Mouse (Mus musculus) c-Kit-positive CD71-negative TER-119-negative erythroid progenitor cells, embryonic 14.5 days (primary cell): ENCODE results near the gene Reg4.

Experiments used
- DNase-seq: peaks from one replicate; pipeline ENCODE4 v3.0.0-alpha.2; 2013; ENCODE audit warnings: low read depth

Reg4 gene

DNA sequence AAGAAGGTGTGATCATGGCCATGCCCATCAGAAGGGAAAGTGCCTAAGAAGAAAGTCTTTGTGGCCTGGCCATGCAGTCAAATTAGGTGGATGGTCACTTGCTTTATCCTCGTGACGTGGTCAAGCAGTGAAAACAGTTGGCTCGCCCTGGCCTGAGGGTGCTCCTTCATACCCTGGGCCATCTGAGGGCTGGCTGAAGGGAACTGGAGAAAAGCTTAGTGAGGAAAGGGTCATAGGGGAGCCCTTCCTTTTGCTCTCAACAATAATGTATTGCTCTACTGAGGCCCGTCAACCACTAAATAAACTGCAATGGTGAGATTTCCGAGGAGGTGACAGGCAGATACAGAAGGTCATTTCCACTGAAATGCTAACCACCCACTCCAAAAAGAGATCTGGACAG, 15.3 kb downstream of the Reg4 start:
- no peak for DNase-seq

DNA sequence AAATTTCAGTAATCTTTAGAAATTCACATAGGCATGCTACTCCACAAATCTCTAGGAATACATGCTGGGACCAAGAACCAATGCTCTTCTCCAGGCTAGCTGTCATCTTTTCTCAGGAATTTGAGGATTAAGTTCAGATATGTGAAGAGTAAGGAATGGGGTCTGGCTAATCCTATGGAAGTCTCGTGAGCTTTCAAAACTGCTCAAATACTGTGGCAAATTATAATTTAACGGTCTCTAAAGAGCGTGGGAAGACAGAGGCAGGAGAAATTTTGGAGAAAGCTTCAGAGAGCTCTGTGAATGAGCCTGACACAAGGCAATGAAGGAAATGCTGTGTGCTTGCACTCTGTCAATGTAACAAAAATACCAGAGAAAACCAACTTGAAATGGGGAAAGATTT, 16.2 kb downstream of the Reg4 start:
- no peak for DNase-seq

DNA sequence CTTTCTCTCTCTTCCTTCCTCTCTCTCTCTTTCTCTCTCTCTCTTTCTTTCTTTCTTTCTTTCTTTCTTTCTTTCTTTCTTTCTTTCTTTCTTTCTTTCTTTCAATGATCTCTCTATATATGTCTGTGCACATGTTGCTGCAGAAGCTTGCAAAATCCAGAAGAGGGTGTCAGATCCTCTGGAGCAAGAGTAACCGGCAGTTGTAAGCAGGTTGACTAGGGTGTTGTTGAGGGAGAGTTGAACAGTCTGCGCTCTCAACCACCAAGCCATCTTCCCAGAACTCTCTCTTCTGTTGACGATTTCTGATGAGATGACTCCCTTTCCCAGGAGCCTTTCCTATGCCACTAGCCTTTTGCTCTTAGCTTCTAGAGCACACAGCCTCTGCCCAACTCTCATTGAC, 20.1 kb downstream of the Reg4 start:
- DNase-seq: no peak

DNA sequence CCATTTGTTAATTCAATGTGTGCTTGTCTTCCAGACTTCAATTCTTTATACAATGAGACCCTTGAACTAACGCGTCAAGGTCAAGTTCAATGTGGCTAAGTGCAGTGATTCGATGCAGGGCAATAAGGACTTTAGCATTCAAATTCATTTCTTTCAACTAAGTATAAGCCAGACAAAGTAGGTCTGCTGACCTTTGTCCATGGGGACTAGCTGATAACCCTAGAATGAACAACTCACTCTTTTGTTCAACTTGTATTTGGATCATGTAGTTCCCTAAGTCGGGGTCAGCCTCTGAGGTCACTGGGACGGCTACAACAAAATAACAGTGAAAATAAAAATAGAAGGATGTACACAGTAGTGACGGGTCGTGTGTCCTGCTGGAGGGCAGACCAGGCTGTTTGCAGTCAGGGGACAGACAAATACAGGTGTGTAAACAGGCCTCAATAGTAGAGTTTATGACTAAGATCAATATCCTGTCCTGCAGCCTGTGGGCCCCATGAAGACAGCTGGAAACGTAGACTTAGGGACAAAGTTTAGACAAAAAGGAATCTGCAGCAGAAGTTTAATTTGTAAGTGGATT, 20.6 kb downstream of the Reg4 start:
- DNase-seq: no peak

DNA sequence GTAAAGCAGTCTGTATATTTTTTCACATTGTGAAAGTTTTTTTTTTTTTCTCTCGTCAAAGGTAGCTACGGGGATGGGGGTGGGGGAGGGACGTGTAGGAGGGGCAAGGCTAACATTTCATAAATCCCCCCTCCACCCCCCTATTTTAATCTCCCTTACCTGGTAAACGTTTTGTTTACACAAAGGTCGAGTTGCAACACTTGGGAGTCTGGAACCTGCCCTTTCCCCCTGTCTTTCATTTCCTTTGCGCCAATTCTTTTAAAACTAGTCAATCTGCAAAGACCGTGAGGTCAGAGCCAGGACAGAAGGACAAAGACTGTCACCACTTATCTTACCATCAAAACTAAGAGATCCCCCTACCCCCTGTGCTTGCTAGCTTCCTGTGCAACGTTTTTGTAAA, 23.9 kb downstream of the Reg4 start:
- DNase-seq: no peak

DNA sequence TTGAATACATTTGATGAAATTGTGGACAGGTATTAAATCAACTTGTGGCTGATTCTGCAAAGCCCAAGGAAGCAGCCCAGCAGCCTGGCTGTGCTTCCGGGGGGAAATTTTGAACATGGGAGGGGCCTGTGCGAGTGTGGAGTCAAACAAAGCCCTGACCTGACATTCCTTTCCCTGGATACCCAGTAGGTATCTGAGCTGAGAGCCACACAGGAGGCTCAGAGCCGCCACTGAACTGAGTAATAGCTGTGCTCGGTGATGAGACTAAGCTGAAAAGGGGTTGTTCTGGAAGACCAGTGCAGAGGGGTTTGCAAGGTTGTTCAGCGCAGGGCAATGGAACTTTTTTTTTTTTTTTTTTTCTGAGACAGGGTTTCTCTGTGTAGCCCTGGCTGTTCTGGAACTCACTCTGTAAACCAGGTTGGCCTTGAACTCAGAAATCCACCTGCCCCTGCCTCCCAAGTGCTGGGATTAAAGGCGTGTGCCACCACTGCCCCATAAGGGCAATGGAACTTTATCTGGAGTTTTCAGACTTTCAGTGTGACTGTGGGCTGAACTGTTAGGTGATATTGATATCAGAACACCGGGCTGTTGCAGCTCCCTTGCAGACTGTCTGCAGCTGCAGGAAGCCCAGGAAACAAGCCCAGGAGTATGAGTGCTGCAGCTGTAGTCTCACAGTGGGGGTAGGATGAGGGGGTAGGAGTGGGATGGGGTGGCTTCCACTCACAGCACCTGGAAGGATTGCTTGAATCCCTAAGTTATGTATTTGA, 25.2 kb downstream of the Reg4 start:
- DNase-seq: no peak

DNA sequence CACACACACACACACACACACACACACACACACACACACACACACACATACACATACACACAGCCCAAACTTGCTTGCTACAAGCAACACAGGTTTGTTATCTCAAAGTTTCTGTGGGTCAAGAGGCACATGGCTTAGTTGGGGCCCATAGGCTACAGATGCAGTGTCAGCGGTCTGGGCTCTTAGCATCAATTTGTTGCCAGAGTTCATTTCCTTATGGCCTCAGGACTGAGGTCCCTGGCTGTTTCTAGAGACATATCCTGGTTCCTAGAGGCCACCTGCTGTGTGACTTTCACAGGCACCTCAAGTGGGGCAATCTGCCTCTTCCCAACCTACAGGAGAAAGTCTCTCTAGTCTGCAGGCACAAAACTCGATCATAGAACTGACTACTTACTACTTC, 27.4 kb downstream of the Reg4 start:
- DNase-seq: no peak

DNA sequence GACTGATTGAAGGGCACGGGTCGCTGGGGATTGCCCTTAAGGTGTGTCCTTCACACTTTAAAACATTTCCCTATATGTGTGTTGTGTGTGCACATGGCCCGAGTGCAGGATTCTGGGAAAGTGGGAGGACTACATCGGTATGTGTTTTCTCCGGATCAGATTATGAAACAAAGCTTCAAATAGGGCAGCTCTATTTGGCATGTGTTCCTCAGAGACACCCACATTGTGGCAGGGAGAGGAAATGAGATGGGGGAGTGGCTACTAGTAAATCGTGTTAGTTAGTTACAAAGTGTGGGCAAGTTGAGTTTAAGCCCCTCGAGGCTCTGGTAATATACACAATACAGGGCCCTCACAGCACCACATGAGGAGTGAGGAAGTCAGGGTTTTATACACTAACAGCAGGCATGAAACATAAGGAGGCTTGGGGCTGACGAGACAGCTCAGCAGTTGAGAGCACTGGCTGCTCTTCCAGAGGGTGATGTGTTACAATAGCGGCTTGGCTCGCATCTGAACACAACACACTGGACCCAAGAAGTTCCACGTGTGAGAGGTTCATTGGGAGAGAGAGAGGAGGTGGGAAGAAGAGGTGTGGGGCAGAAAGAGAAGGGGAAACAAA, 28.0 kb downstream of the Reg4 start:
- DNase-seq: no peak

DNA sequence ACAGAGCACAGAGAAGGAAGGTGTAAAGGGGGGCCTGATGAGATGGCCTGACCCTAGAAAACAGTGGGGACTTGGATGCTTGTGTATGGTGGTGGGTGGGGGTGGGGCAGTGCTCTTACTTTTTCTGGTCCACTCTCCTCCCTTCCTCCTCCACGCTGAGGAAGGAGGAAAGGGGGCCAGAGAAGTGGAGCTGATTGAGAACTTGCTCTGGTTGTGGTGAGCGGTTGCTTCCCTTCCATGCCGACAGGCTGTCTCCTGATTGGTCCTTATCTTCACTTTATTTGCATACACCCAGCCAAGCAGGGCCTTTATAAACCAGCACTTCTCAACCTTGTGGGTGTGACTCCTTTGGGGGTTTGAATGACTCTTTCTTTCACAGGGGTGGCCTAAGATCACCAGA, 32.1 kb downstream of the Reg4 start:
- DNase-seq: no peak

DNA sequence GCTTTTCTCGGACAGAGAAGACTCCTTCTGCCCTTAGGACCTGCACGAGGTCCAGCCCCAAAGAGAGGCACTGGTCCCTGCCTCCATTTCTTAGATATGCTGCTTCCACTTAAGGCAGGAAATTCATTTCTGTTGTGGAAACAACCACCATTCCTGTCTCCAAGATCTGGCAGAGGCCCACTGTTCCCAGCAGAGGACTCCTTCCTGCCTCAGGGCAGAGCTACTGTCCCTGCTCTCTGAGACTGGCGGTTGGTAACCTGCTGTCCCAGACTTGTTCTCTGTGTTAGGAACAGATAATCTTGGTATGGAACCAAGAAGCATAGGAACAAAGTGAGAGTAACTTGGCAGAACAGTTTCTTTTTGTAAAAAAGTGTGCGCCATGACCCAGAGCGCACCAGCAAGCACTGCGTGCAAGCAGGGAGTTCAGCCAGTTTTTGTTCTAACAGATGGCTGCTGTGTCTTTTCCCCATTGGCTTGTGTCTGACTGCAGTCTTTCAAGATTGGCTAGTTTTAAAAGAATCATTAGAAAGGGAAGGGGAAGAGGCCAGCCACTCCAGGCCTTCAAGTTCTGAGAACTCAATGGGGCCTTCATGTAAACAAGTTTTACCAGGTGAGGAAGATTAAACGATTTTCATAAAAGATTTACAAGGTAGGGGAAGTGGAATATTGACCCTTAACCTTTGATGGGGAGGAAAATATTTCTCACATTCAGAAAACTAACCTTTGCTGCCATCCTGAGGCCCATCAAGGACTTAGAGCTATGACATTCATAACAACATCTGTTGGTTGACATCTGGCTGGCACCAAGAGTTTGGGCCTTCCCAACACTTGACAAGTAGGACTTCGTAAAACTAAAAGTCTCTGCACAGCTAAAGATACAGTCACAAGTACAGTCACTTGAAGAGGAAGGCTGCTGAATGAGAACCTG, 33.0 kb downstream of the Reg4 start:
- DNase-seq: no peak

DNA sequence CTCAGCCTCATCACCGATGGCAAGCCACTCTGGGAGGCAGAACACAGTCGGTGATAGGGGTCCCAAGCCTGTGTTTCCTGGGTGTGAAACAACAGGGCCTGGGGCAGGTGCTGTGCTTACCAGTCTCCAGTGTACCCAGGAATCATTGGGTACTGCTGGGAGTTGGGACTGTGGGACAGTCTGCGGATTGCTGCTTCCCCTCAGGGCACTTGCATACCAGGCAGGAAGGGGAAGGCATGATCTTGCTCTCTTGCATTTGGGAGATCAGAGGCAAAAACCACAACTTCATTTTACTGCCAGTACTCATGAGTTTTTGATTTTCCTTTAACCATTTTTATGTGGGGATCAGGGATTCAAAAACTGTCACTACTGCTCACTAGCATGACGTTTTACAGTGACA, 36.8 kb downstream of the Reg4 start:
- DNase-seq: no peak

DNA sequence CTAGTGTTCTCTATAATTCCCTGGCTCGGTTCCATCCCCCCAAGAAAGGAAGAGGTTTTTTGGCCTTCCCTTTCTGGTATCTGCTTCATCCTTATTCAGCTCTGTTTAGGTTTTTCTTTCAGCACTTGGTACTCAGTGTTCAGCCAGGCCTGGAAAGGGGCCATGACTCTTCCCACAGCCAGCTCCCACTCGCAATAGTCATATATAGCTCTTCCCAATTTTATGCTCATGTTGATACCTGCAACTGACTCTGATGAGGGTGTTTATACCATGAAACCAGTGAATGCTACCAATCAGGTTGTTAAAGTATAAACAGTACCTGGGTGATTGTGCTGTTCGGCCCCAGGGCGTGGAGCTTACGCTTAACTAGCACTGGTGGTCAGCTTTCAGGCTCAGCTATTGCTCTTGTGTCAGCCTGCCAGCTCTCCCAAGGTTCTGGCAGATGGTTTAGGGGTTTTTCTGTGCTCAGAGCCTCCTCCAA, 37.4 kb downstream of the Reg4 start:
- no peak for DNase-seq

DNA sequence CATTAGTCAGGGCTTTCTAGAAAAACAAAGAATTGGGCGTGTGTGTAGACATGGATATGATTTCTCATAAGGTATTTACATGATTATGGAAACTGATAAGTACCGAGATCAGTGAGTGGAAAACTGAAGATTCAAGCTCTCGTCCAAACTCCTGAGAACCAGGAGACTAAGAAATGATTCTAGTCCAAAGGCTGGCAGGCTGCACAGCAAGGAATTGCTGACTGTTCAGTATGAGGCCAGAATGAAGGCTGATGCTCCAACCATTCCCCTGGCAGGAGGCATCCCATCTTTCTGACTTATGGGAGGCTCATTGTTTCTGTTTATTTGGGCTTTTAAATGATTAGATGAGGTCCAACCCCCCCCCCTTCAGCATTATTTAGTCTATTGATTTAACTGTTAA, 38.6 kb downstream of the Reg4 start:
- DNase-seq: no peak

DNA sequence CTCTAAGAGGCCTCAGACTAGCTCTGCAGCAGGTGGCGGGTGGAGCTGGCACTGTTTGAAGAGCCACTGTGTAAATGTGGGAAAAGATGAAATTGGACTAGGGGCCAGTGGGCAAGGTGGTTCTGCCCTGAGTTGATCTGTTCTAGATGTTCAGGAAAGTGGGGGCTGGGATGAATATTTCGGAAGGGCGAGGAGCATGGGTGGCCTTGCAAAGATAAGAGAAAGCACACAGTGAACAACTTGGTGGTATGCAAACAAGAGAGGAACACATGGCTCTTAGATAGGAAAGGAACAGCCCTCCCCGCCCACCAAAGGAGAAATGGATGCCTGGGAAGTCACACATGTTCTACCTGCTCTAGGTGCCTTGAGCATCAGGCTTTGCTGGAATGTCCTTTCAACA, 39.5 kb downstream of the Reg4 start:
- DNase-seq: no peak

DNA sequence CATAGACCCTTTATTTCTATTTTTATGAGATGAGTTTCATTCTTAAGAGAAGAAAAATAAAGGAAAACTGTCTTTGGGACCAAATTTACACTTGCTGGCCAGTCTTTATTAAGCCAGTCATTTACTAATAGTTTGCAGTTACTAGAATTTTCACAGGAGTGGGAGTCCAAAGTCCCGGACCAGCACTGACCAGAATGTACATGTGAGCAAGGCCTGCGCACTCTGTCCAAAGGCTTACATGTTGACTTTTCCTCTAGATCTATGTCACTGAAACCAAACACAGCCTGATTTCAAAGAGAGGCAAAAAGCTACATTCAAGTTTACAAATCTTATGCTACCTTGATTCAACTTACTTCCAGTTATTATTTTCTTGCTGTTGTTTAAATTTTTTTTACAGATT, 40.2 kb downstream of the Reg4 start:
- DNase-seq: no peak

DNA sequence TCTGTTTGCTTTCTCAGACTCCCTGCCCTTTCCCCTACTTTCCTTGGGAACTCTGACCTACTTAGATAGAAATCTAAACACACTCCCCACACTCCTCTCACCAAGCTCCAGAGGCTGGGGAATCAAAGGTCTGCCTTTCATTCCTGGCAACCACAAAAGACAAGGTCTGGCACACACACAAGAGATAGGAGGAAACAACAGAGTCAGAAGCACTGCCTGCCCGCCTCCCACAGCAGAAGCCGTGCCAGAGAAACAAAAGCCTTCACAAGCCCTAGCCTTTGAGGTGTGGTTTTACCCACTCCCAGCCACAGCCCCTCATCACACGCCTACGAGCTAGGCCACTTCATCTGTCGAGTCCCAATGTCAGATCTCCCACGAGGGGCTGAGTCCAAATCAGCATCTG, 45.3 kb downstream of the Reg4 start:
- DNase-seq: no peak

DNA sequence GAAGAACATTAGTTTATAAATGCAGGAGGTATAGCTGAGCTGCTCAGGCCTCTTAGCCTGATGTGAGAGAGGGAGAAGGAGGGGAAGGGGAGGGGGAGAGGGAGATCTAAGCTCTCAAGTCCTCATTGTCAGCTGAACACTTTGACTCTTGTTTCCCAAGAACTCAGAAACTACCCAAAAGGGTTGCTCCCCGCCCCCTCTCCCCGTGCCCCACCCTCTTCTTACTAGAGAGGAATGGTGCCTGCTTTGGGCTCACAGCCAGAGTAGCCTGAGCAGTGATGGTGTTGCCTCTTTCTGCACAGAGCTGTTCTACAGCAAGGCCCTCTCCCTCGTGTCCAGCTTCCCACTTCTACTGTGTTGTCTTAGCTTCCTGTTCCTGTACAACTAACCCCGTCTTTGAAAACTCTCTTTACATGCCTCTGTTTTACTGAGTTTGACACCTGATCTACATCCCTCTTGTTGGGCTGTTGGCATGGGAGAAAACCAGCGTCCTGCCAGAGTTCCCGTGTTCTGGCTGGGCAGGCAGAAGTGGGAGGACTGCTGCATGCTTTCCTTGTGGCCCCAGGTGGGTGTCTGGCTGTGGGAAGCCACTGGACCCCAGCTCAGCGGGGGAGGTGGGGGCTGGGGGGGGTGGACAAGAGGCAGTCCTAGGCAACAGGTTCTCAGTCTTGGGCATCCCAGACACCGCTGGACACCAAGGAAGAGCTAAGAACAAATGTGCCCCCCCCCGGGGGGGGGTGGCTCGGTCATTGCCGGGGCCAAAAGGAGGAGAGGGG, 51.9 kb downstream of the Reg4 start:
- no peak for DNase-seq

DNA sequence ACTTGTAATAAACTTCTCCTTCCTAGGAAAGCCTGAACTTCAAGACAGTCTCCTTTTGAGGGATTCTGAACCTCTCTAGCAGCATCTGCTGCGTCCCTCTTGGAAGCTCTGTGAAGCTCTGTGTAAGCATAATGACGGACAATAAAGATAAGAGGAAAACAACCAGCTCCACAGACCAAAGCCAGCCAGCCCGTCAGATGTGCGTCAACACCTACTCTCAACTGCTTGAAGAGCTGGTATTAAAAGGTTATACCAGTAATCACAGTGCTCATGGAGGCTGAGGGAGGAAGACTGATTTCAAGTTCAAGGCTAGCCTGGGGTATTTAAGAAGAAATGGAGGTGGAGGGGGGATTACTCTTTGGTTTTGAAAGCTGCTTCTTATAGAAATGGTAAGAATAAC, 57.7 kb downstream of the Reg4 start:
- DNase-seq: no peak

DNA sequence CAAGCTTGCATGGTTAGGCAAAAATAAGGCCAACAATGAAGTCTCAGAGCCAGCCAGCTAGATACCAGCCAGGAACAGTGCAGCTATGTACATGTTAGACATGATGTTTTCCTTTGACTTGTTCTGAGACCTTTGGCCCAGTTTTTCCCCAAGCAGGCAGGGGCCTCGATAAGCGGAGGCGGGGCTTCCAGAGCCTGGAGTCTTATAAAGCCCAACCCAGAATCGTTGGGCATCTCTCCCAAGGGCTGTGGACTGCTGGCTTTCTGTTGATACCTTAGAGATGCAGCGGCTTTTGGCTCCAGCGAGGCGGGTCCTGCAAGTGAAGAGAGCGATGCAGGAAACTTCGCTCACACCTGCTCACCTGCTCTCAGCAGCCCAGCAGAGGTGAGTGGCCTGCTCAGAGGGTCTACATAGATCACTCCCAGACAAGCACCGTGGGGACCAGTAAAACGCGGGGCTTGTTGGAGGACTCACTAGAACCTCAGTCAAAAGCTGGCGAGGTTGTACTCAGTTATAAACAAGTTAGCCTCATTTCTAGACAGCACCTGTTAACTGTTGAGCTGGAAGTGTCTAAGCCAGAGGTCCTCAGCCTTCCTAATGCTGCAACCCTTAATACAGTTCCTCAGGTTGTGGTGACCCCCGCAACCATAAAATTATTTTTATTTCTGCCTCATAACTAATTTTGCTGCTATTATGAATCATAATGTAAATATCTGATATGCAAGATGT, 58.4 kb downstream of the Reg4 start, which contains the start of gene Hmgcs2:
Gene Hmgcs2 (plus strand): TSS at position 232 of the 729 bp plus-strand sequence.
- DNase-seq: no peak

DNA sequence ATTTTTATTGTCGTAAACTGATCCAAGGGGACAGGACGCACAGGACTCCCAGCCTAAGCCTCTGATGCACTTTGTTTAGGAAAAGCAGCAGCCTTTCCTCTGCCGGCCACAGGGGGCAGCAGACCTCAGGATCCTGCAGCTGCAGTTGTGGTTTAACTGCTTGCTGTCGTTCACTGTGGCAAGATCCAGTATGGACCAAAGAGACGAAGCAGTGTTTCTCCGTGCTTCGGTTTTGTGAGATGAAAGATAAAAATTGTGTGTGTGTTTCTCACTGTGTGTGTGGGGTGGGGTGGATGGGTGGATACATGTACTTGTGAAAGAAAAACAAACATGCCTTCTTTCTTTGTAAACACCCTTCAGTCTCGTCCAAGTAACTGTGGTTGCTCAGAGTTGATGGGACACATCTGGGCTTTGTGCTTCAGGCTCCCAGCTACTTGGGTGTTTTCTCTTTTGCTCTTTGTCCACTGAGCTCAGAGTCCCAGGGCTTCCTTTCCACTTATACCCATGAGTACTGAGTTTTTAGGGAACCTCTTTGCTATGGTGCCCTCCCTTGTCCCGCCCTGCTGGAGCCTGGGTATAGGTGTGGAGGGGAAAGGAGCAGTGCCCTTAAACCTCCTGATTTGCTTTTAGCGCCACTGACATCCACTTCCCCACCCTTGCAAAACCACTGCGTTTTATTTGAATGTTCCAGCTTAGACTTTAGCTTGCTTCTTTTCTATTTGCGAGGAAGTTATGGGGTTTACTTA, 59.1 kb downstream of the Reg4 start:
- DNase-seq: peak; percentile 31
